Mouse (Mus musculus) layer of hippocampus, adult 8-10 months (tissue): ENCODE measurements around the gene BC005537. TPM values are rescaled to one million over a fixed set of nuclear protein-coding genes. Genes with fewer than 3 reads are reported as not detected.
A peak's percentile ranks its signal among the peaks of the same experiment; 100 is the strongest.

Experiments used
- DNase-seq, 2 experiments: peaks; one replicate each; pipeline ENCODE4 v3.0.0; 2022; ENCODE audit warnings: low spot score in 2 of 2
- total RNA-seq, 4 experiments: library from RNA; stranded (reverse); gene quantifications; 2 replicates each; pipeline ENCODE4 v1.2.4; 2022

The BC005537 gene
- total RNA-seq, 4 experiments from 2014 or later = 137 to 156 (median 148) TPM

DNA sequence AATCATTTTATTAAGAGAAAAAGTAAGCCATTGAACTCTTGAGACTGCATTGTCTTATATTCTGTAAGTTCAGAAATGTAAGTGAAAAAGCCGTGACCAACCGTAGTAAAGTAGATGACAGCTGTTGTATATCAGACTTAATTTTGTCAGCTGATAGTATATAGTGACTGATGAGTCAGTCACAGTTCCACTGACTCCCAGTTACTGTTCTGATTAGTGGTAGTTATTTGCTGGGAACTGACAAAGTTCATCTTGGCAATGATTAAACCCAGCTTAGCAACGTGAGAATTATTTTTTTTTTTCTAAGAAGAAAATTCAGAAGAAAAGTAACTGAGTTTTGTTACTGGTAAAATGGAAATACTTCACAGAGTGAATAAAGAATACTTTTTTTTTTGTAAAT lies 40.2 kb downstream of the BC005537 start:
- no peak for DNase-seq

DNA sequence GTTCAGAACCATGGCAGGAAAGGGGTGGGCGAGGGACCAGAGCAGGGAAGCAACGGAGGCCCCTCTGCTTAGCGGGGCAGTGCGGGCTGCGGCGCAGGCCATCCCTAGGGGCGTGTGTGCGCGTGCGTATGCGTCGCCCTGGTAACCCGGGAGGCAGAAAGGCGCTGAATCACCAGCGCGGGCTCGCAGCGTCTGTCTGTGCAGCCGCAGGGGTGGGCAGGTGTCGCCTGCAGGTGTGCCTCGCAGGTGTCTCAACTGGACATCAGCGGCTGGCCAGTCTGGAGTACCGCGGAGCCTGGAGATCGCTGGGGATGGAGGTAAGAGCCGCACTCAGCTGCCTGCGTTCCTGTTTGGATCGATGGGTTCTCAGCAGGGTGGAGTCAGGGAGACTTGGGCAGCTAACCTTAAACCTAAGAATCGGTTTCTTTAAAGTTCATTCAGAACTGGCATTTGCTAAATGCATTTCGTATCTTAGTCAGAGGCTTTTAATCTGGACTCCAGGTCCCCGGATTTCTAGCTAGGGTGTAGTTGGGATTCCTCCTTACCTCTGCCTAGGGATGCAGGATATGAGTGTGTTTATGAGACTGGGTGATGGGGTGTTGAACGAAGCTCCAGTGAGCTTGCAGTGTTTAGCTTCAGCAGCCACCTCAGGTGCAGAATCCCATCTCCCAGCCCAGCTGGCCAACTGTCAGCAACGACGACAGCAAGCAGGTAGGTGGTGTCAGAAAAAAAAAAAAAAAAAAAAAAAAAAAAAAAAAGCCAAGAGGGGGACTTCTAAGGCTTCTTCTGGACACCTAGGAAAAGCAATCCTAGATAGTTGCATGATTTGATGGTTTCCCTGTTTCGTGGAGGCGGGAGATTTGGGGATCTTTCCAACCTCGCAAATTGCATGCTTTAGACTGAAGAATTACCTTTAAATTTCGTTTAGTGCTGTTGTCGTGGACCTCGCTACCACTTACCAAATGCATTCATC lies 43.8 kb downstream of the BC005537 start, which contains the start of gene D130043K22Rik:
Gene D130043K22Rik (plus strand): TSS at position 153 of the 973 bp plus-strand sequence.
- peak; percentile 56 to 65 for DNase-seq

DNA sequence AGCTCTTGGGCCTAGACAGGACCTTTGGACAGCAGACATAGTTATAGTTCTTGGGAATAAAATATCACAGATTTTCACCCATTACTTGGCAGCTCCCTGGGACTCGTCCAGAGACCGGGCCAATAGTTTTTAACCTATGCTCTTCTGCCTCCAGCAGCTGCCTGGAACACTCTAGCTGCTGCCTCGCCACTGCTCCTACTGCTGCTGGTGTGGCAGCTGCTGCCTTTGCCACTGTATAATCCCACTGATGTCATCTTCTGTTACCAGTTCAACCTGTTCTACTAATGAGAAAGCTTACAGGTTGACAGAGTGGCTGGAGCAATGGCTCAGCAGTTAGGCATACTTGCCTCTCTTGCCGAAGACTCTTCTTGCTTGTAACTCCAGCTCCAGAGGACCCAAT lies 47.9 kb downstream of the BC005537 start:
- DNase-seq = no peak

DNA sequence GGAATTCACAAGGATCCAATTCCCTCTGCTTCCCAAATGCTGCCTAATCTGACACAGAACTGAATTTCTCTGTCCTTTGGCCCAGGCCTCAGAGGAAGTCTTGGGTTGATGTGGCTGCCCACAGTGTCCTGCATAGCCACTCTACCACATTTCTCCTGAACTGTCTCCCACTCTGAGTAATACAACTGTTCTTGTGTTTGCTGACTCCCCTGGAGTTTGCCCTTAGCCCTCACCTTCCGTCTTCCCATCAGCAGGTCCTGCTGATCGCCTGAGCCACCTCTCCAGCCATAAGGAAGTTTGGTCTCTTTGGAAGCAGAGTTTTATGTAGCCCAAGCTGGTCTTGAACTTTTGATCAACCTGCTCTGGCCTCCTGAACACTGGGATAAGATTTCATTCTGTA lies 50.5 kb downstream of the BC005537 start:
- no peak for DNase-seq

DNA sequence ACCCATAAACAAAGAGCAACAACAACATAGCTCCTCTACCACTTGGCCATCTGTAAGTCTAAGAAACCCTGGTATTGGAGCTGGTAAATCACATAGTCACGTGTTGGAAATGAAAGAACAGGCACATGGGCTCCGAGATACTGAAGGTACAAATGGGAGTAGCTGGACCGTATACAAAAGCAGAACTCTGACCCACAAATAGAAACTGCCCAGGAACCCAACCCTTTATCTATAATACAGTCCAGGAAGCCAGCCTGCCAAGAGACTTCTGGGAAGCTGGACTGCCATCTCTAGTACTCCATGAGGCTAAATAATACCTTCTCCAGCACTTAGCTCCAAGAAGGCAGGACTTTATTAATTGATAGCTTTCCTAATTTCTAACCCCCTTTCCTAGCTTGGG lies 51.1 kb downstream of the BC005537 start:
- no peak for DNase-seq

GRCm38 (mm10) chr13:24859115-24859514 lies 57.7 kb downstream of the BC005537 start:
- DNase-seq = no peak

DNA sequence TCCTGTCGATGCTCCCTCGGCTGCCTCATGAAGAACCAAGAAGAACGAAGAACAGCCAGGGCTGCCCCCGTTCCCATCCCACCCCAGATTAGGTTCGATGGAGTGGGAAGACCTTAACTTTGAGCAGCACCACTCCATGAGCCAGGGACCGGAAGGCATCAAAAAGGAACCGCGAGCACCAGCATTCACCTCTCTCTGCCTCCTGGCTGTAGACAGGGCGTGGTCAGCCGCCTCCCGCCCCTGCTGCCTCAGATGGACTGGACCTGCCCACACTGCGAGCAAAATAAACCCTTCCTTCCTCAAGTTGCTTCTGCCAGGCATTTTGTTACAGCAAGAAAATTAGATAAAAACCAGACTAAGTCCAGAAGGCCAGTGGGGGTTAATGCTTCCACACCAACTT lies 59.6 kb downstream of the BC005537 start:
- DNase-seq = no peak

GRCm38 (mm10) chr13:24862021-24862420 lies 60.6 kb downstream of the BC005537 start:
- DNase-seq = no peak

DNA sequence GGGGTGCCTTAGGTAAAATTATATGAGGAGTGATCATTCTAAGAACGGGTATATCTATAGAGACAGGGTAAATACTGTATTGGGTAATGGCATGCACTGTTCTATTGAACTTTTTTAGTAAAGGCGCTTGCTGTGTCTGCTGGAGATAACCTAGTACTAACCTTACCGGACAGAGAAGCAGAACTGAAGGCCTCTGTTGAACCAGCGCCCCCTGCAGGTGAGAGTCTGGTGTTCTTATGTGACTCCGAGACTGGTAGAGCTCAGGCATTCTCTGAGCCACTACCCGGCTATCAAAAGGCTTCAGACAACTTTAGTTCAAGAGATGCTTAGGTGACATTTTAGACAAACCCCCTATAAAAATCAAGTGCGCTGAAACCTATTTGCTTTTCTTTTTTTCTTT lies 61.1 kb downstream of the BC005537 start:
- peak; percentile 26 to 59 for DNase-seq

Other genes with a start within 250 kb of the BC005537 start
- gene Ripor2, start 219.5 kb upstream of the BC005537 start, total RNA-seq = 10 to 100 TPM; 69.2 to 92.1 (median 76.4) TPM
- gene Armh2, start 60.4 kb upstream of the BC005537 start, total RNA-seq = not detected
- gene Gmnn, start 39.7 kb upstream of the BC005537 start, total RNA-seq = 1 to 10 TPM; 2.0 to 5.6 (median 3.0) TPM
- gene Acot13, start 29.9 kb downstream of the BC005537 start, total RNA-seq = 100 to 1,000 TPM in 2 of 4 experiments, 10 to 100 TPM in 2; 95.6 to 108 (median 98.4) TPM
- 10 to 100 TPM; 24.3 to 29.5 (median 25.4) TPM for gene Tdp2, start 30.0 kb downstream of the BC005537 start, total RNA-seq
- gene D130043K22Rik, start 43.5 kb downstream of the BC005537 start, total RNA-seq = 10 to 100 TPM; 21.6 to 29.6 (median 26.5) TPM
- gene Aldh5a1, start 136.0 kb downstream of the BC005537 start, total RNA-seq = 10 to 100 TPM; 59.8 to 71.7 (median 64.2) TPM
- 10 to 100 TPM; 24.3 to 30.1 (median 27.6) TPM for gene Gpld1, start 141.5 kb downstream of the BC005537 start, total RNA-seq
- gene Mrs2, start 218.7 kb downstream of the BC005537 start, total RNA-seq = 10 to 100 TPM; 47.9 to 75.3 (median 57.4) TPM